Mouse (Mus musculus): ENCODE data around the gene Depp1. TPM values are rescaled to one million over a fixed set of nuclear protein-coding genes. Genes with fewer than 3 reads are reported as not detected.

Gene Depp1
- polyA plus RNA-seq, 1 experiment from 2014 or later = 11.1 TPM

- ChIA-PET CTCF (interaction anchor here (0.9 to 1.3 kb wide), 2 partner anchors 14 kb away, joined by 3 read pairs; no protein-coding TSS in a partner anchor), POLR2A (no interaction called here)
- DNase-seq (ENCODE audit: low read depth, low spot score) (no peak), ATAC-seq (no peak)
- in situ Hi-C loops (cut with MboI; ENCODE audit: low pct_unique_long_range_greater_than_20kb) = no loop called here
- H3K27me3 ChIP-seq = no peaks in the 10 kb centered on the region
- TF ChIP-seq CTCF (IDR thresholded peaks at IDR 0.05) = no peak
Observed at GRCm38 (mm10) chr6:116667382-116667781, 17.0 kb downstream of the Depp1 start.

- in situ Hi-C loops (cut with MboI; ENCODE audit: low pct_unique_long_range_greater_than_20kb) = no loop called here
- ChIA-PET CTCF (interaction anchor here (0.8 to 1.2 kb wide), 2 partner anchors 31 to 34 kb away, joined by 3 read pairs; no protein-coding TSS in a partner anchor), POLR2A (no interaction called here)
- no peak for TF ChIP-seq CTCF (IDR thresholded peaks at IDR 0.05)
- H3K27me3 ChIP-seq = no peaks in the 10 kb centered on the region
- no peak for DNase-seq (ENCODE audit: low read depth, low spot score)
- ATAC-seq = no peak
Observed at GRCm38 (mm10) chr6:116668682-116669470, 18.5 kb downstream of the Depp1 start.

GRCm38 (mm10) chr6:116670144-116670543 is 19.7 kb downstream of the Depp1 start:
- in situ Hi-C loops (cut with MboI; ENCODE audit: low pct_unique_long_range_greater_than_20kb) = no loop called here
- ATAC-seq (peak; percentile 53), DNase-seq (ENCODE audit: low read depth, low spot score) (no peak)
- H3K27me3 ChIP-seq = no peaks in the 10 kb centered on the region
- POLR2A ChIA-PET = no interaction called here
- CTCF ChIA-PET = interaction anchor here (1.3 kb wide), 1 partner anchor 11 kb away, joined by 3 read pairs; no protein-coding TSS in a partner anchor
- TF ChIP-seq CTCF (IDR thresholded peaks at IDR 0.05) = no peak

- ChIA-PET CTCF (interaction anchor here (0.7 kb wide), 1 partner anchor 35 kb away, joined by 3 read pairs; no protein-coding TSS in a partner anchor), POLR2A (no interaction called here)
- H3K27me3 ChIP-seq = no peaks in the 10 kb centered on the region
- ATAC-seq = no peak
- DNase-seq (ENCODE audit: low read depth, low spot score) = no peak
- in situ Hi-C loops (cut with MboI; ENCODE audit: low pct_unique_long_range_greater_than_20kb) = no loop called here
- no peak for TF ChIP-seq CTCF (IDR thresholded peaks at IDR 0.05)
Observed at GRCm38 (mm10) chr6:116671031-116671430, 20.6 kb downstream of the Depp1 start.

GRCm38 (mm10) chr6:116671768-116672167 is 21.4 kb downstream of the Depp1 start:
- no peaks in the 10 kb centered on the region for H3K27me3 ChIP-seq
- DNase-seq (ENCODE audit: low read depth, low spot score) = no peak
- ATAC-seq = no peak
- in situ Hi-C loops (cut with MboI; ENCODE audit: low pct_unique_long_range_greater_than_20kb) = no loop called here
- ChIA-PET POLR2A (no interaction called here), CTCF (no interaction called here)
- TF ChIP-seq CTCF (IDR thresholded peaks at IDR 0.05) = no peak

- TF ChIP-seq CTCF (IDR thresholded peaks at IDR 0.05) = no peak
- H3K27me3 ChIP-seq = no peaks in the 10 kb centered on the region
- no peak for ATAC-seq
- no peak for DNase-seq (ENCODE audit: low read depth, low spot score)
- CTCF ChIA-PET = interaction anchor here (1.3 kb wide), 1 partner anchor 11 kb away, joined by 3 read pairs; no protein-coding TSS in a partner anchor
- POLR2A ChIA-PET = no interaction called here
- in situ Hi-C loops (cut with MboI; ENCODE audit: low pct_unique_long_range_greater_than_20kb) = no loop called here
Observed at GRCm38 (mm10) chr6:116672349-116672748, 21.9 kb downstream of the Depp1 start.

GRCm38 (mm10) chr6:116673471-116674282 is 23.3 kb downstream of the Depp1 start, which contains the start of gene Rassf4:
Gene Rassf4 (minus strand): TSS chr6:116673952.
- TF ChIP-seq CTCF (IDR thresholded peaks at IDR 0.05) = no peak
- ChIA-PET CTCF (interaction anchor here (1.3 kb wide), 2 partner anchors 9 to 12 kb away, joined by 3 to 4 read pairs; no protein-coding TSS in a partner anchor), POLR2A (no interaction called here)
- in situ Hi-C loops (cut with MboI; ENCODE audit: low pct_unique_long_range_greater_than_20kb) = no loop called here
- no peaks in the 10 kb centered on the region for H3K27me3 ChIP-seq
- no peak for ATAC-seq
- no peak for DNase-seq (ENCODE audit: low read depth, low spot score)

GRCm38 (mm10) chr6:116674283-116674886 is 24.0 kb downstream of the Depp1 start:
- ATAC-seq (no peak), DNase-seq (ENCODE audit: low read depth, low spot score) (no peak)
- in situ Hi-C loops (cut with MboI; ENCODE audit: low pct_unique_long_range_greater_than_20kb) = no loop called here
- no peaks in the 10 kb centered on the region for H3K27me3 ChIP-seq
- CTCF ChIA-PET = interaction anchor here (1.1 to 1.3 kb wide), 2 partner anchors 12 to 42 kb away, joined by 3 to 4 read pairs; no protein-coding TSS in a partner anchor
- TF ChIP-seq CTCF (IDR thresholded peaks at IDR 0.05) = no peak
- POLR2A ChIA-PET = no interaction called here

GRCm38 (mm10) chr6:116676355-116676913 is 26.0 kb downstream of the Depp1 start:
- DNase-seq (ENCODE audit: low read depth, low spot score) (no peak), ATAC-seq (no peak)
- H3K27me3 ChIP-seq = no peaks in the 10 kb centered on the region
- TF ChIP-seq CTCF (IDR thresholded peaks at IDR 0.05) = no peak
- POLR2A ChIA-PET = no interaction called here
- CTCF ChIA-PET = interaction anchor here (1.3 kb wide), 1 partner anchor 17 kb away, joined by 3 read pairs; no protein-coding TSS in a partner anchor
- in situ Hi-C loops (cut with MboI; ENCODE audit: low pct_unique_long_range_greater_than_20kb) = no loop called here

- ChIA-PET CTCF (interaction anchor here (1.3 kb wide), 1 partner anchor 16 kb away, joined by 3 read pairs; no protein-coding TSS in a partner anchor), POLR2A (no interaction called here)
- DNase-seq (ENCODE audit: low read depth, low spot score) (no peak), ATAC-seq (no peak)
- no peak for TF ChIP-seq CTCF (IDR thresholded peaks at IDR 0.05)
- in situ Hi-C loops (cut with MboI; ENCODE audit: low pct_unique_long_range_greater_than_20kb) = no loop called here
- H3K27me3 ChIP-seq = no peaks in the 10 kb centered on the region
Observed at GRCm38 (mm10) chr6:116677321-116677720, 26.9 kb downstream of the Depp1 start.
